Mouse (Mus musculus) intestine, embryonic 16.5 days (tissue): Measurements from ENCODE around the gene Gsta2. TPM values are rescaled to one million over a fixed set of nuclear protein-coding genes. Genes with fewer than 3 reads are reported as not detected.
A peak's percentile ranks its signal among the peaks of the same experiment; 100 is the strongest.

Experiments used
- ATAC-seq: fragments of 200-750 bp; cut with Nextera tagmentation; 2 replicates; pipeline ENCODE4 v1.8.0; 2017; ENCODE audit warnings: moderate TSS enrichment, moderate library complexity
- H3K27ac ChIP-seq: fragments of 300-500 bp; sonication (generic); 2 replicates; pipeline ENCODE4 v1.5.1; 2014; ENCODE audit warnings: mild to moderate bottlenecking, low read length
- H3K27me3 ChIP-seq: fragments of 300-500 bp; sonication (generic); replicated peaks from 2 replicates; pipeline ENCODE4 v1.6.1; 2014; ENCODE audit warnings: low read length, control low read depth, mixed read lengths; ENCODE audit not compliant: control insufficient read depth, insufficient read depth
- H3K36me3 ChIP-seq: fragments of 300-500 bp; sonication (generic); 2 replicates; pipeline ENCODE4 v1.6.1; 2014; ENCODE audit warnings: low read length, control low read depth; ENCODE audit not compliant: control insufficient read depth, insufficient read depth
- H3K4me1 ChIP-seq: fragments of 300-500 bp; sonication (generic); 2 replicates; pipeline ENCODE4 v1.6.1; 2014; ENCODE audit warnings: low read length, control low read depth, mixed read lengths; ENCODE audit not compliant: control insufficient read depth, insufficient read depth
- H3K4me2 ChIP-seq: fragments of 300-500 bp; sonication (generic); 2 replicates; pipeline ENCODE4 v1.6.1; 2014; ENCODE audit warnings: low read depth, low read length, control low read depth
- H3K4me3 ChIP-seq: fragments of 300-500 bp; sonication (generic); 2 replicates; pipeline ENCODE4 v1.5.1; 2014; ENCODE audit warnings: mild to moderate bottlenecking, low read length
- H3K9ac ChIP-seq: fragments of 300-500 bp; sonication (generic); 2 replicates; pipeline ENCODE4 v1.6.1; 2014; ENCODE audit warnings: low read depth, low read length
- H3K9me3 ChIP-seq: fragments of 300-500 bp; sonication (generic); 2 replicates; pipeline ENCODE4 v1.6.1; 2016; ENCODE audit warnings: low read length, control low read depth; ENCODE audit not compliant: control insufficient read depth
- WGBS: fragments of 180-500 bp; shearing (Covaris S2); extraction: QIAGEN DNeasy Blood & Tissue Kit; methylation state at CpG from one replicate; pipeline ENCODE4 v1.1.7; 2014; 5-methylcytosine and 5-hydroxymethylcytosine counted together
- polyA plus RNA-seq: library from polyadenylated mRNA; unstranded; fragments of >200 nt; fragmentation: Nextera tagmentation; extraction: Ambion mirVana; gene quantifications from 2 replicates; pipeline ENCODE4 v1.2.1, GENCODE M21; 2015

The Gsta2 gene
- polyA plus RNA-seq = 77.3 and 89.5 TPM in 2 replicates

DNA sequence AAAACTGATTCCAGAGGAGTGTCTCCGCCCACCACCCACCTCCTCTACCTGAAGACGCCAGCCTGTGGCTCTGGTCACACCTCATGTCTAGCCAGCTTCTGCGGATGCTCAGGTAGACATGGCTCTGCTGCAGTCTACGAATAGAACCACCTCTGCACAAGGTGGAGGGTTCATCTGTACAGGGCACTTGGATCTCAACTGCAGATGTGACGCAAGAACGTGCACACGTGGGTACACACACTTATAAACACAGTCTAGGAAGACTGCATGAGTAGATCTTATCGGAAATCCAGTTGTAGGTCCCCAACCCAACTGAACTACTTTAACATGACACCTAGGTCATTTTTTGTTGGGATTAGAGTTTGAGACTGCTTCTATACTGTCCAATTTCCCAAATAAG, at the start of gene Gsta2:
Gene Gsta2 (minus strand): TSS at position 178 of the 400 bp plus-strand sequence.
- Histone ChIP-seq H3K4me3 (no peak within 1 kb of the TSS), H3K9me3 (no peaks in the 10 kb centered on the region), H3K27me3 (no peaks in the 10 kb centered on the region), H3K9ac (no peak within 1 kb of the TSS), H3K4me1 (no peaks in the 10 kb centered on the region), H3K4me2 (no peak within 1 kb of the TSS), H3K36me3 (no peaks in the 10 kb centered on the region), H3K27ac (peak within 1 kb of the TSS; percentile 49)
- WGBS = 89% methylated on average over 8 of the region's 8 CpGs
- ATAC-seq = no peak

DNA sequence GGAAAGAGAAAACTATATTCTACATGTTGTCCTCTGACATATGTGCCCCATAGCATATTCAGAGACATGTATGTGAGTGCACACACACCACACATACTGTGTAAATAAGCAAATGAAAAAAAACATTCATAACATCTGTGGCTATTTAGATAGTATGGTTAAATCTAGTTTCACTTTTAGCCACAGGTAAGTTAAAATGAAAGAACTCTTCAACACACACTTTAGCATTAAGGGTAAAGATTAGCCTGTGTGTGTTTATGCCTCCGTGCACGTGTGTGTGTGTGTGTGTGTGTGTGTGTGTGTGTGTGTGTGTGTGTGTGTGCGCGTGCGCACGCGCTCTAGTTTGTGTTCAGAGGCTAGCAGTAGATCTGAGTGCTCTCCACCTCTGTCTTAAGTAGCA, 46.0 kb upstream of the Gsta2 start:
- H3K9ac ChIP-seq = no peak overlapping the region
- H3K4me2 ChIP-seq = no peak overlapping the region
- H3K36me3 ChIP-seq = no peaks in the 10 kb centered on the region
- H3K27ac ChIP-seq = no peak overlapping the region
- no peak for ATAC-seq
- H3K4me1 ChIP-seq = no peaks in the 10 kb centered on the region; the same call in 1 of the 2 replicates
- H3K9me3 ChIP-seq = no peaks in the 10 kb centered on the region
- H3K27me3 ChIP-seq = peaks cover 5% of the 10 kb centered on the region
- no peak overlapping the region for H3K4me3 ChIP-seq
- 85% methylated on average over 7 of the region's 7 CpGs for WGBS

DNA sequence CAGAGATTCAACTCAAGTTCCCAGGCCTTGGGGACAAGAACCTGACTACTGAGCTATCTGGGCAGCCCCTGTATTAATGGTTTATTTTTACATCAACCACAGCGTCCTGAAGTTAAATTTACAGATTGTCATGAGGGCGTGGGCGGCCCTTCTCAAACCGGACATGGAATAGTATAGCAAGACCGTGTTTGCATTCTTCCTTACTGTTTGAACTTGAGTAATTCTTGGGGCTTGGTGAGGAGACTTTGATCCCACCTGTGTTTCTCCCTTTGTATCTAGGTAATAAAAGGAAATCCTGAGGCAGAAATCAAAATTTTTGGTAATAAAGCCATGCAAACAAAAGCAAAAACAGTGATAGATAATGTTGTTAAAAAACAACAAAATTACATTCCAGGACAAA, 45.0 kb upstream of the Gsta2 start:
- WGBS = 43% methylated on average over 5 of the region's 5 CpGs
- Histone ChIP-seq H3K27me3 (peaks cover 14% of the 10 kb centered on the region), H3K9me3 (no peaks in the 10 kb centered on the region), H3K4me3 (no peak overlapping the region), H3K4me2 (no peak overlapping the region), H3K4me1 (peaks cover 6% of the 10 kb centered on the region), H3K36me3 (no peaks in the 10 kb centered on the region), H3K27ac (no peak overlapping the region), H3K9ac (no peak overlapping the region)
- ATAC-seq = peak; percentile 70; the same call in 1 of the 2 replicates

DNA sequence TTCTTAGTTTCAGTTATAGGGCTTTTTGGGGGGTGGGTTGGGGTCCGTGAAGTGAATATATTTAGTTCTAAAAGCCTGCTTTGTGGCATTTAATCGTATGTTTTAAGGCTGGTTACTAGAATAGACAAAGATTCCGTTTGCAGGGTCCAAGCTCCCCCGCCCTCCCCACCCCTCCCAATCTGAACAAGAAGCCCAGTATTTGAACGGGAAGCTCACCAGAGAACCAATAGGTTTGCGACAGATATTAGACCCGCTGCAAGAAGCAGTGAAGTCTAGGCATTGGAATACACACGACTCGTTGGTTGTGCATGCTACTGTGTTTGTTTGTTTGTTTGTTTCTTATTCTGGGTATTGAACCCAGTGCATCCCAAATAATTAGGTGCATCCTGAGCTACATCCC, 40.9 kb upstream of the Gsta2 start:
- no peak for ATAC-seq
- no peak overlapping the region for H3K9ac ChIP-seq
- H3K4me1 ChIP-seq = peaks cover 9% of the 10 kb centered on the region
- H3K4me3 ChIP-seq = peak overlapping the region; percentile 51; the same call in 1 of the 2 replicates
- WGBS = 58% methylated on average over 9 of the region's 9 CpGs
- H3K9me3 ChIP-seq = no peaks in the 10 kb centered on the region
- H3K36me3 ChIP-seq = no peaks in the 10 kb centered on the region
- H3K4me2 ChIP-seq = 0 out of 2 replicates have a peak overlapping the region, but pooled peaks have one; percentile 78
- H3K27me3 ChIP-seq = peaks cover 27% of the 10 kb centered on the region
- H3K27ac ChIP-seq = no peak overlapping the region

DNA sequence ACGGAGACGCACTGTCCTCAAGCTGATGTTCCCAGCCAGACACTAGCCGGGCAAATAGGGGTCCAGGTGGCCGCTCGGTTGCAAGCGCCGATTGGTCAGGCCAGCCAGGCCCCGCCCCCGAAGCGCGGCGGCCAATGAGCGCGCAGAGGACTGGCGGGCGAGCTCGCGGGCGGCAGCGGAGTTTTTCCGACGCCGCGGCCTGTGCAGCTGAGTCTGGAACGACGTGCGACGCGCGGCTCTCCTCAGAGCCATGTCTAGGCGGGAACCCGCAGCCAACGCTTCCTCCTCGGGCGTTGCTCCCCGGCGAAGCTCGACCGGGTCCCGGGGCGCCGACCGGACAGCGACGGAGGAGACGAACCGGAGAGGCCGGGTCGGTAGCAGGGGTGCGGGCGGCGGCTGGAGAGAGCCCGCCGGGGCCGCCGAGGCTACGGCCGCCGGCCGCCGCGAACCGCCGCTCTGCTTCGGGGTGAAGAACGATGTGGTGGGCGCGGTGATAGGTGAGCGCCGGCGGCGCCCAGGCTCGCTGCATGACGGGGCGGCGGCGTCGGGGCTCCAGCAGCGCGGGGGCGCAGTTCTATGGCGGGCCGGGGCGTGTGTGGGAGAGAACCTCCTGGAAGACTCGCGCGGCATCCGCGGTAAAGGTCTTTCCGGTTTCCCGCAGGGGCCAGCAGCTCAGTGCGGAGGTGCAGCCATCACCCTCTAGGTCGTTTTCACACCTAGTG, 40.2 kb upstream of the Gsta2 start, which contains the start of gene Ddx43:
Gene Ddx43 (plus strand): TSS at position 148 of the 722 bp plus-strand sequence.
- H3K27me3 ChIP-seq = peaks cover 27% of the 10 kb centered on the region
- ATAC-seq = peak; percentile 90
- H3K9ac ChIP-seq = peak within 1 kb of the TSS; percentile 65
- no peak within 1 kb of the TSS for H3K27ac ChIP-seq
- H3K4me3 ChIP-seq = peak within 1 kb of the TSS; percentile 51
- peak within 1 kb of the TSS; percentile 78 for H3K4me2 ChIP-seq
- H3K9me3 ChIP-seq = no peaks in the 10 kb centered on the region
- peaks cover 9% of the 10 kb centered on the region for H3K4me1 ChIP-seq
- H3K36me3 ChIP-seq = no peaks in the 10 kb centered on the region
- 2% methylated on average over 90 of the region's 93 CpGs for WGBS

DNA sequence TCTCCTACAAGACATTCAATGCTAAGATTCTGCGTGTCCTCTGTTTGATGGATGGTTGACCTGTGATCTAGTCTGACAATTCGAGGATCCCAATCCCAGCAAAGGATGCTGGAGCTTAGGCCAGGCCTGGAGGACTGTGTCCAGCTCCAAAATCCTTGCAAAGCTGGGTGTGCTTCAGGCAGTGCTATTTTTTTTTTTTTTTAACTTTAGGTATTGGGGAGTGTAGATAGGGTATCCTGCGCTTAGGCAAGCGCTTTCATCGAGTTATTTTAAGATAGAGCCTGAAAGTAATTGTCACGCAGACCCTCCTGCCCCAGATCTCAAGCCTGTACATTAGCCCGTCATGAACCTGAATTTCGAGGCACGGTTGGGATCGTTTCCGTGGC, 39.6 kb upstream of the Gsta2 start:
- Histone ChIP-seq H3K4me3 (peak overlapping the region; percentile 51), H3K27me3 (peaks cover 27% of the 10 kb centered on the region), H3K27ac (no peak overlapping the region), H3K4me2 (peak overlapping the region; percentile 78; the same call in 1 of the 2 replicates), H3K36me3 (no peaks in the 10 kb centered on the region), H3K9ac (no peak overlapping the region), H3K4me1 (peaks cover 9% of the 10 kb centered on the region), H3K9me3 (no peaks in the 10 kb centered on the region)
- no peak for ATAC-seq
- WGBS = 30% methylated on average over 11 of the region's 11 CpGs

DNA sequence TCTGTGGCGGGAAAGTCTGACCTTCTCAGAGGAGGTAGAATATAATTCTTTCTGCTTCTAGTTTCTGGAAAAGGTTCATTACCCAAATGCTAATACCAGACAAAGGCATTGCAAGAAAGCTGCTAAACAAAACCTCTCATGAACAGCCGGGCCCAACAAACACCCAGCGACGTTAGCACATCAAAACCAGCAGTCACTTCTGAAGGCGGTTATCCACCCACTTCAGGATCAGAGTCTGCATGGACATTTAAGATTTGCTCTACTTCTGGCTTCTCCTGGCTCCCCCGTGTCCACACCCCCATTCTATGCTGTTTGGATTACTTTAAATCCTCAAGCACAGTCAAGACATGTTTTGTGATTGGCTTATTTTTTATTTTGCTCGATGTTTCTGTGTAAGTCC, 39.0 kb upstream of the Gsta2 start:
- H3K4me3 ChIP-seq = no peak overlapping the region
- no peak overlapping the region for H3K9ac ChIP-seq
- ATAC-seq = no peak
- no peaks in the 10 kb centered on the region for H3K9me3 ChIP-seq
- 59% methylated on average over 7 of the region's 7 CpGs for WGBS
- no peak overlapping the region for H3K4me2 ChIP-seq
- H3K36me3 ChIP-seq = no peaks in the 10 kb centered on the region
- H3K27ac ChIP-seq = no peak overlapping the region
- peaks cover 27% of the 10 kb centered on the region for H3K27me3 ChIP-seq
- H3K4me1 ChIP-seq = peaks cover 9% of the 10 kb centered on the region

DNA sequence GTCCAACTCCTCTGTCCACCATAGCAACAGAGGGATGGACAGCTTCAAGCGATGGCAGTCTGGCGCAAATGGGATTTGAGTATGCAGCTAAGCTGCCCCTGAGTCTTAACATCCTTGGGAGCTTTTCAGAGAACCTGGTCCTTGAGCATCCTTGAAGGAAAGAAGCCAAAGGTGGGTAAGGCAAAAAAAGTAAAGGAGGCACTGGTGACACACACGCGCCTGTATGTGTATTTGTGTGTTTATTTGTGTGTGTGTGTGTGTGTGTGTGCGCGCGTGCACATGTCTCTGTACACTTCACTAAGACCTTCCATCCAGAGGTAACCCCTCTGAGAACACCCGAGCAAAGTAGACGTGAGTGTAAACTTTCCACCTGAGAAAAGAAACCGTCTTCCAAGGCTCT, 38.2 kb upstream of the Gsta2 start:
- no peak for ATAC-seq
- H3K4me1 ChIP-seq = peaks cover 9% of the 10 kb centered on the region
- H3K4me3 ChIP-seq = no peak overlapping the region
- 81% methylated on average over 10 of the region's 10 CpGs for WGBS
- H3K36me3 ChIP-seq = no peaks in the 10 kb centered on the region
- no peak overlapping the region for H3K27ac ChIP-seq
- no peak overlapping the region for H3K9ac ChIP-seq
- no peaks in the 10 kb centered on the region for H3K9me3 ChIP-seq
- H3K4me2 ChIP-seq = no peak overlapping the region
- peaks cover 27% of the 10 kb centered on the region for H3K27me3 ChIP-seq

DNA sequence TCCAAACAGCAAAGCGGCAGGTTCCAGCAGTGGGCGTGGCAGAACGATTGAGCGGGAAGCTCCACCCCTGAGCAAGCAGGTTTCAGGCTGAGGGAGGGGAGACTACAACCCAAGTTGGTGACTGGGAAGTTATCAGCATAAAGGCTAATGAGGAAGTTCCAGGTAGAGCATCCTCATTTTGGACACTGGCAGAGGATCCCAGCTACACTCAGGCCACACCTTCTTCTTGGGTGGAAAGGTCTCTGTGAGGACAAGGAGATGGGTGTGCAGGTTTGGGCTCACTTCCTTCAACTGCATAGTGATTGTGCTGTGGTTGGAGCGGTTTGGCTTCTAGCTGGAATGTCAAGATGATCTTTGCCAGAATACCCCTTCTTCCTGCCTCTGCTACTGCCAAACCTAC, 34.4 kb upstream of the Gsta2 start:
- H3K4me3 ChIP-seq = no peak overlapping the region
- H3K9ac ChIP-seq = no peak overlapping the region
- peaks cover 7% of the 10 kb centered on the region for H3K27me3 ChIP-seq
- no peaks in the 10 kb centered on the region for H3K9me3 ChIP-seq
- WGBS = 38% methylated on average over 5 of the region's 5 CpGs
- peak; percentile 42; the same call in 1 of the 2 replicates for ATAC-seq
- no peak overlapping the region for H3K4me2 ChIP-seq
- no peaks in the 10 kb centered on the region for H3K36me3 ChIP-seq
- H3K4me1 ChIP-seq = no peaks in the 10 kb centered on the region
- H3K27ac ChIP-seq = no peak overlapping the region
